Mouse (Mus musculus) erythroblast, adult 5-6 weeks (primary cell): ENCODE measurements around the gene Mlec. TPM values are rescaled to one million over a fixed set of nuclear protein-coding genes. Genes with fewer than 3 reads are reported as not detected.

Source experiments
- total RNA-seq, 2 experiments: library from RNA; stranded (forward) in 1 of 2; stranded (reverse) in 1 of 2; fragments of 150-400 nt in 1 of 2; fragments of 200-764, 138-1000 nt in 1 of 2; gene quantifications; 2 replicates each; pipeline versions ENCODE4 v1.2.3 to v1.2.4; 2015 to 2017; ENCODE audit warnings: low replicate concordance in 2 of 2

Gene Mlec
- total RNA-seq, 2 experiments from 2014 or later = 42.3 to 51.9 TPM

Other genes starting within 250 kb of the Mlec start
- gene Oasl1, start 234.9 kb downstream of the Mlec start, total RNA-seq (2015; ENCODE audit: low replicate concordance) = 3.6 and 4.8 TPM in 2 replicates
- gene Oasl1, start 234.9 kb downstream of the Mlec start, total RNA-seq (2017; ENCODE audit: low replicate concordance) = 3.7 and 8.6 TPM in 2 replicates
- gene 2210016L21Rik, start 216.0 kb downstream of the Mlec start, total RNA-seq (2015; ENCODE audit: low replicate concordance) = 0.77 and 6.5 TPM in 2 replicates
- 2.9 and 9.2 TPM in 2 replicates for gene 2210016L21Rik, start 216.0 kb downstream of the Mlec start, total RNA-seq (2017; ENCODE audit: low replicate concordance)
- not detected in 2 replicates for gene Hnf1a, start 187.1 kb downstream of the Mlec start, total RNA-seq (2015; ENCODE audit: low replicate concordance)
- gene Hnf1a, start 187.1 kb downstream of the Mlec start, total RNA-seq (2017; ENCODE audit: low replicate concordance) = not detected in 2 replicates
- gene Sppl3, start 147.0 kb downstream of the Mlec start, total RNA-seq (2015; ENCODE audit: low replicate concordance) = 33.6 and 39.0 TPM in 2 replicates
- gene Sppl3, start 147.0 kb downstream of the Mlec start, total RNA-seq (2017; ENCODE audit: low replicate concordance) = 57.8 and 59.4 TPM in 2 replicates
- not detected in 2 replicates for gene Gm10401, start 59.9 kb downstream of the Mlec start, total RNA-seq (2015; ENCODE audit: low replicate concordance)
- gene Gm10401, start 59.9 kb downstream of the Mlec start, total RNA-seq (2017; ENCODE audit: low replicate concordance) = 1.1 TPM in 1 of 2 replicates, not detected in the other
- 2.3 and 8.8 TPM in 2 replicates for gene Acads, start 38.8 kb downstream of the Mlec start, total RNA-seq (2015; ENCODE audit: low replicate concordance)
- 2.3 and 5.7 TPM in 2 replicates for gene Acads, start 38.8 kb downstream of the Mlec start, total RNA-seq (2017; ENCODE audit: low replicate concordance)
- gene Unc119b, start 23.2 kb downstream of the Mlec start, total RNA-seq (2015; ENCODE audit: low replicate concordance) = 0.63 and 2.3 TPM in 2 replicates
- 0.60 and 3.5 TPM in 2 replicates for gene Unc119b, start 23.2 kb downstream of the Mlec start, total RNA-seq (2017; ENCODE audit: low replicate concordance)
- 0.19 TPM in 1 of 2 replicates, not detected in the other for gene Cabp1, start 36.2 kb upstream of the Mlec start, total RNA-seq (2015; ENCODE audit: low replicate concordance)
- gene Cabp1, start 36.2 kb upstream of the Mlec start, total RNA-seq (2017; ENCODE audit: low replicate concordance) = not detected in 2 replicates
- gene Pop5, start 77.7 kb upstream of the Mlec start, total RNA-seq (2015; ENCODE audit: low replicate concordance) = 20.1 and 41.5 TPM in 2 replicates
- gene Pop5, start 77.7 kb upstream of the Mlec start, total RNA-seq (2017; ENCODE audit: low replicate concordance) = 5.9 and 26.6 TPM in 2 replicates
- gene Rnf10, start 114.7 kb upstream of the Mlec start, total RNA-seq (2015; ENCODE audit: low replicate concordance) = 505 and 538 TPM in 2 replicates
- 1,329 and 1,906 TPM in 2 replicates for gene Rnf10, start 114.7 kb upstream of the Mlec start, total RNA-seq (2017; ENCODE audit: low replicate concordance)
- gene Coq5, start 121.5 kb upstream of the Mlec start, total RNA-seq (2015; ENCODE audit: low replicate concordance) = 1.7 and 2.5 TPM in 2 replicates
- gene Coq5, start 121.5 kb upstream of the Mlec start, total RNA-seq (2017; ENCODE audit: low replicate concordance) = 8.3 and 12.3 TPM in 2 replicates
- gene Dynll1, start 142.8 kb upstream of the Mlec start, total RNA-seq (2015; ENCODE audit: low replicate concordance) = 181 and 187 TPM in 2 replicates
- gene Dynll1, start 142.8 kb upstream of the Mlec start, total RNA-seq (2017; ENCODE audit: low replicate concordance) = 61.4 and 103 TPM in 2 replicates
- gene Srsf9, start 169.0 kb upstream of the Mlec start, total RNA-seq (2015; ENCODE audit: low replicate concordance) = 25.5 and 41.1 TPM in 2 replicates
- 29.1 and 32.1 TPM in 2 replicates for gene Srsf9, start 169.0 kb upstream of the Mlec start, total RNA-seq (2017; ENCODE audit: low replicate concordance)
- gene Gatc, start 183.0 kb upstream of the Mlec start, total RNA-seq (2015; ENCODE audit: low replicate concordance) = 15.0 and 18.4 TPM in 2 replicates
- gene Gatc, start 183.0 kb upstream of the Mlec start, total RNA-seq (2017; ENCODE audit: low replicate concordance) = 1.8 and 4.1 TPM in 2 replicates
- gene Triap1, start 183.0 kb upstream of the Mlec start, total RNA-seq (2015; ENCODE audit: low replicate concordance) = 9.6 and 9.8 TPM in 2 replicates
- 2.8 and 7.7 TPM in 2 replicates for gene Triap1, start 183.0 kb upstream of the Mlec start, total RNA-seq (2017; ENCODE audit: low replicate concordance)
- 164 and 167 TPM in 2 replicates for gene Cox6a1, start 190.8 kb upstream of the Mlec start, total RNA-seq (2015; ENCODE audit: low replicate concordance)
- 24.7 and 54.8 TPM in 2 replicates for gene Cox6a1, start 190.8 kb upstream of the Mlec start, total RNA-seq (2017; ENCODE audit: low replicate concordance)